ENCODE assay signal across 8 mouse cellular contexts in the genomic region with DNA sequence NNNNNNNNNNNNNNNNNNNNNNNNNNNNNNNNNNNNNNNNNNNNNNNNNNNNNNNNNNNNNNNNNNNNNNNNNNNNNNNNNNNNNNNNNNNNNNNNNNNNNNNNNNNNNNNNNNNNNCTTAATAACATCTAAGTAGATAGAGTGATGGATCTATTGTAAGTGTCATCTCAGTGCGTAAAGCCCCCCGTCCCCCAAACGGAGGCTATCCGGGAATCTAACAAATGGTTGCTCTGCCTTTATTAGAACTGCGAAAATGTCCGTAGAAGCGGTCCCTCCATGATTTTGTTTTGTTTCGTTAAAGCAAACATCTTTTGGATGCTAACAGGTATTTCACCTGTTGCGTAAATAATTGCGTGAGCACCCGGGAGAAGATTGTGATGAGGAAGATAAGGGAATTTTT. TPM values are rescaled to one million over a fixed set of nuclear protein-coding genes. Genes with fewer than 3 reads are reported as not detected.
A peak's percentile ranks its signal among the peaks of the same experiment; 100 is the strongest.
DNase-seq lines count a peak whose midpoint lies in the region; ATAC-seq and TF ChIP-seq lines count a peak whose summit lies in the region.

No protein-coding gene starts in this region.

- WGBS in heart, adult 2 months: 5% methylated on average over 11 of the region's 11 CpGs
- WGBS in spleen, adult 2 months: 8% methylated on average over 11 of the region's 11 CpGs
- 5% methylated on average over 11 of the region's 11 CpGs for WGBS in limb, embryonic 13.5 days
- 3% methylated on average over 11 of the region's 11 CpGs for WGBS in stomach, embryonic 16.5 days

- H3K36me3 ChIP-seq in heart, adult 2 months (ENCODE audit: control insufficient read depth, insufficient read depth, low read length): no peaks in the 10 kb centered on the region
- H3K36me3 ChIP-seq in spleen, adult 2 months (ENCODE audit: control insufficient read depth, insufficient read depth, low read length): no peaks in the 10 kb centered on the region
- no peaks in the 10 kb centered on the region for H3K36me3 ChIP-seq in limb, embryonic 13.5 days
- H3K36me3 ChIP-seq in stomach, embryonic 16.5 days (ENCODE audit: control insufficient read depth, insufficient read depth, low read length): no peaks in the 10 kb centered on the region

- TF ChIP-seq POLR2A in heart, adult 2 months (IDR thresholded peaks at IDR 0.05; ENCODE audit: insufficient read depth, low read depth, low read length): no peak
- TF ChIP-seq POLR2A in spleen, adult 2 months (IDR thresholded peaks at IDR 0.05; ENCODE audit: low read depth, low read length): no peak

- no peaks in the 10 kb centered on the region for H3K79me2 ChIP-seq in heart, adult 2 months (replicated peaks; ENCODE audit: control insufficient read depth, insufficient read depth, low read length)

- no peak for DNase-seq in heart, adult 2 months
- DNase-seq in heart, adult 11 months: no peak
- DNase-seq in spleen, adult 2 months (ENCODE audit: low read depth in 1 of 2, low spot score in 2 of 2): no peak
- no peak for DNase-seq in spleen, postnatal 10 days (ENCODE audit: low spot score in 2 of 2)
- no peak for DNase-seq in embryo, embryonic 9.5 days (ENCODE audit: extremely low spot score)
- no peak for DNase-seq in thymus, postnatal 0 days (ENCODE audit: low spot score)

- H3K4me2 ChIP-seq in limb, embryonic 13.5 days (replicated peaks): peak overlapping the region; percentile 82
- H3K4me2 ChIP-seq in stomach, embryonic 16.5 days (ENCODE audit: low read depth, low read length): peak overlapping the region; percentile 90

- no peaks in the 10 kb centered on the region for H3K9me3 ChIP-seq in limb, embryonic 13.5 days
- H3K9me3 ChIP-seq in stomach, embryonic 16.5 days (replicated peaks; ENCODE audit: control insufficient read depth, low read length): no peaks in the 10 kb centered on the region

- intact Hi-C loops in heart, adult 2 months (cut with DNase I): no loop called here

- H3K9ac ChIP-seq in heart, adult 2 months (ENCODE audit: low read depth, low read length): peak overlapping the region; percentile 81
- H3K9ac ChIP-seq in limb, embryonic 13.5 days: peak overlapping the region; percentile 82
- H3K9ac ChIP-seq in stomach, embryonic 16.5 days (ENCODE audit: low read length): peak overlapping the region; percentile 88

- no peak for TF ChIP-seq CTCF in heart, adult 2 months (IDR thresholded peaks at IDR 0.05)
- TF ChIP-seq CTCF in spleen, adult 2 months (IDR thresholded peaks at IDR 0.05; ENCODE audit: extremely low read depth, insufficient read depth, insufficient read length, insufficient replicate concordance): no peak

- no peaks in the 10 kb centered on the region for H3K4me1 ChIP-seq in heart, adult 2 months (ENCODE audit: control insufficient read depth, insufficient read depth, low read length)
- H3K4me1 ChIP-seq in spleen, adult 2 months (ENCODE audit: control insufficient read depth, insufficient read depth, insufficient read length): peaks cover 2% of the 10 kb centered on the region; the same call in 1 of the 2 replicates
- 0 out of 2 replicates have a peak, but pooled peaks cover 5% of the 10 kb centered on the region for H3K4me1 ChIP-seq in limb, embryonic 13.5 days
- H3K4me1 ChIP-seq in stomach, embryonic 16.5 days (ENCODE audit: control insufficient read depth, insufficient read depth, low read length): 0 out of 2 replicates have a peak, but pooled peaks cover 3% of the 10 kb centered on the region

- no peak for ATAC-seq in limb, embryonic 13.5 days (ENCODE audit: low FRiP score, low read depth)
- ATAC-seq in stomach, embryonic 16.5 days (ENCODE audit: insufficient read depth, low FRiP score): no peak

- no peak for TF ChIP-seq EP300 in heart, adult 2 months (IDR thresholded peaks at IDR 0.05; ENCODE audit: insufficient read depth, low read depth, low read length)

- peak overlapping the region; percentile 78 for H3K27ac ChIP-seq in heart, adult 2 months
- H3K27ac ChIP-seq in spleen, adult 2 months (ENCODE audit: insufficient read depth, low read length): no peak overlapping the region; the same call in 1 of the 2 replicates
- H3K27ac ChIP-seq in limb, embryonic 13.5 days: peak overlapping the region; percentile 67; the same call in 1 of the 2 replicates
- peak overlapping the region; percentile 64; the same call in 1 of the 2 replicates for H3K27ac ChIP-seq in stomach, embryonic 16.5 days (ENCODE audit: low read length)

- H3K27me3 ChIP-seq in heart, adult 2 months (ENCODE audit: control insufficient read depth, insufficient read depth, low read length): no peaks in the 10 kb centered on the region
- no peaks in the 10 kb centered on the region for H3K27me3 ChIP-seq in spleen, adult 2 months (ENCODE audit: control insufficient read depth, insufficient read depth, low read length)
- no peaks in the 10 kb centered on the region for H3K27me3 ChIP-seq in limb, embryonic 13.5 days
- no peaks in the 10 kb centered on the region for H3K27me3 ChIP-seq in stomach, embryonic 16.5 days (ENCODE audit: control insufficient read depth, insufficient read depth, low read length)

- peak overlapping the region; percentile 84 for H3K4me3 ChIP-seq in heart, adult 2 months
- H3K4me3 ChIP-seq in spleen, adult 2 months (ENCODE audit: extremely low read depth, insufficient read depth, insufficient read length): peak overlapping the region; percentile 84
- peak overlapping the region; percentile 85 for H3K4me3 ChIP-seq in limb, embryonic 13.5 days
- peak overlapping the region; percentile 81 for H3K4me3 ChIP-seq in stomach, embryonic 16.5 days (replicated peaks; ENCODE audit: low read length)

RNA-seq across cellular contexts. Expression of gene Ahi1, which starts 0.6 kb away (rescaled TPM):
- total RNA-seq in heart, adult 2 months (2021): 1 to 10 TPM; 1.3 TPM
- polyA plus RNA-seq in heart, adult 2 months (2012; rRNA removed): 0.86 and 2.3 TPM in 2 replicates
- 1.3 and 1.8 TPM in 2 replicates for polyA plus RNA-seq in spleen, adult 2 months (2012; rRNA removed)
- 9.5 and 9.9 TPM in 2 replicates for polyA plus RNA-seq in limb, embryonic 13.5 days (2015; fragmentation: Nextera tagmentation; extraction: Ambion mirVana)
- 7.8 and 8.7 TPM in 2 replicates for polyA plus RNA-seq in stomach, embryonic 16.5 days (2015; fragmentation: Nextera tagmentation; extraction: Ambion mirVana)
- polyA plus RNA-seq in thymus, postnatal 0 days (2015; fragmentation: Nextera tagmentation; extraction: Ambion mirVana): 16.7 and 18.0 TPM in 2 replicates
